Mouse (Mus musculus) hindbrain, embryonic 13.5 days (tissue): ENCODE results near the gene Olfr697. TPM values are rescaled to one million over a fixed set of nuclear protein-coding genes. Genes with fewer than 3 reads are reported as not detected.

Experiments
- ATAC-seq: fragments of 200-750 bp; cut with Nextera tagmentation; 2 replicates; pipeline ENCODE4 v1.8.0; 2017; ENCODE audit warnings: moderate TSS enrichment; ENCODE audit not compliant: low FRiP score
- H3K27ac ChIP-seq: fragments of 300-500 bp; sonication (generic); 2 replicates; pipeline ENCODE4 v1.5.1; 2015; ENCODE audit warnings: inconsistent platforms, mild to moderate bottlenecking, moderate library complexity
- H3K27me3 ChIP-seq: fragments of 300-500 bp; sonication (generic); 2 replicates; pipeline ENCODE4 v1.6.1; 2015; ENCODE audit warnings: mild to moderate bottlenecking, inconsistent platforms
- H3K36me3 ChIP-seq: fragments of 300-500 bp; sonication (generic); 2 replicates; pipeline ENCODE4 v1.6.1; 2015; ENCODE audit warnings: mild to moderate bottlenecking, inconsistent platforms
- H3K4me1 ChIP-seq: fragments of 300-500 bp; sonication (generic); replicated peaks from 2 replicates; pipeline ENCODE4 v1.6.1; 2015; ENCODE audit warnings: inconsistent platforms
- H3K4me2 ChIP-seq: fragments of 300-500 bp; sonication (generic); 2 replicates; pipeline ENCODE4 v1.6.1; 2015; ENCODE audit warnings: inconsistent platforms, mild to moderate bottlenecking, moderate library complexity
- H3K4me3 ChIP-seq: fragments of 300-500 bp; sonication (generic); 2 replicates; pipeline ENCODE4 v1.5.1; 2015; ENCODE audit warnings: mild to moderate bottlenecking, inconsistent platforms
- H3K9ac ChIP-seq: fragments of 300-500 bp; sonication (generic); 2 replicates; pipeline ENCODE4 v1.6.1; 2015; ENCODE audit warnings: mild to moderate bottlenecking, inconsistent platforms
- H3K9me3 ChIP-seq: fragments of 300-500 bp; sonication (generic); 2 replicates; pipeline ENCODE4 v1.6.1; 2016; ENCODE audit warnings: inconsistent platforms
- whole genome bisulfite sequencing: fragments of 180-500 bp; shearing (Covaris S2); methylation state at CpG from one replicate; pipeline ENCODE4 v1.1.7; 2015; 5-methylcytosine and 5-hydroxymethylcytosine counted together
- polyA plus RNA-seq: library from polyadenylated mRNA; unstranded; fragments of >200 nt; fragmentation: Nextera tagmentation; extraction: Ambion mirVana; gene quantifications from 2 replicates; pipeline ENCODE4 v1.2.1, GENCODE M21; 2015

Gene Olfr697
- polyA plus RNA-seq, 1 experiment from 2014 or later, result not detected

- H3K27me3 ChIP-seq, result no peaks in the 10 kb centered on the region
- H3K36me3 ChIP-seq, result no peaks in the 10 kb centered on the region
- 90% methylated on average over 3 of the region's 3 CpGs for WGBS
- no peak overlapping the region for H3K9ac ChIP-seq
- H3K4me1 ChIP-seq, result no peaks in the 10 kb centered on the region
- H3K27ac ChIP-seq, result no peak overlapping the region
- H3K4me2 ChIP-seq, result no peak overlapping the region
- no peak overlapping the region for H3K4me3 ChIP-seq
- H3K9me3 ChIP-seq, result no peaks in the 10 kb centered on the region
- ATAC-seq, result no peak
Measured at GRCm38 (mm10) chr7:106692976-106693375, 49.3 kb downstream of the Olfr697 start.

GRCm38 (mm10) chr7:106691714-106692113 lies 50.5 kb downstream of the Olfr697 start, which contains the start of gene Olfr694:
Gene Olfr694 (minus strand): TSS chr7:106691814.
- H3K4me2 ChIP-seq, result no peak within 1 kb of the TSS
- no peaks in the 10 kb centered on the region for H3K27me3 ChIP-seq
- 93% methylated on average over 1 of the region's 1 CpGs for WGBS
- no peak within 1 kb of the TSS for H3K27ac ChIP-seq
- no peaks in the 10 kb centered on the region for H3K36me3 ChIP-seq
- H3K4me1 ChIP-seq, result no peaks in the 10 kb centered on the region
- H3K4me3 ChIP-seq, result no peak within 1 kb of the TSS
- no peak for ATAC-seq
- no peak within 1 kb of the TSS for H3K9ac ChIP-seq
- no peaks in the 10 kb centered on the region for H3K9me3 ChIP-seq

Other genes with a start within 250 kb of the Olfr697 start
- gene Olfr693, start 61.9 kb downstream of the Olfr697 start, polyA plus RNA-seq, result not detected in 2 replicates
- gene Olfr694, start 50.6 kb downstream of the Olfr697 start, polyA plus RNA-seq, result not detected in 2 replicates
- gene Olfr695, start 26.0 kb downstream of the Olfr697 start, polyA plus RNA-seq, result not detected in 2 replicates
- not detected in 2 replicates for gene Olfr698, start 13.0 kb upstream of the Olfr697 start, polyA plus RNA-seq
- not detected in 2 replicates for gene Olfr699, start 50.8 kb upstream of the Olfr697 start, polyA plus RNA-seq
- not detected in 2 replicates for gene Olfr700, start 66.4 kb upstream of the Olfr697 start, polyA plus RNA-seq
- gene Olfr701, start 71.7 kb upstream of the Olfr697 start, polyA plus RNA-seq, result not detected in 2 replicates
- not detected in 2 replicates for gene Olfr702, start 91.5 kb upstream of the Olfr697 start, polyA plus RNA-seq
- gene Olfr703, start 100.9 kb upstream of the Olfr697 start, polyA plus RNA-seq, result not detected in 2 replicates
- gene Olfr704, start 120.7 kb upstream of the Olfr697 start, polyA plus RNA-seq, result not detected in 2 replicates
- not detected in 2 replicates for gene Olfr705, start 134.4 kb upstream of the Olfr697 start, polyA plus RNA-seq
- not detected in 2 replicates for gene Olfr706, start 145.7 kb upstream of the Olfr697 start, polyA plus RNA-seq
- gene Olfr707, start 158.8 kb upstream of the Olfr697 start, polyA plus RNA-seq, result not detected in 2 replicates
- gene Olfr1532-ps1, start 165.6 kb upstream of the Olfr697 start, polyA plus RNA-seq, result not detected in 2 replicates
- gene Olfr709-ps1, start 189.8 kb upstream of the Olfr697 start, polyA plus RNA-seq, result not detected in 2 replicates
- gene Olfr710, start 205.9 kb upstream of the Olfr697 start, polyA plus RNA-seq, result not detected in 2 replicates
- not detected in 2 replicates for gene Olfr6, start 221.5 kb upstream of the Olfr697 start, polyA plus RNA-seq
- gene Olfr711, start 233.0 kb upstream of the Olfr697 start, polyA plus RNA-seq, result not detected in 2 replicates